Mouse (Mus musculus) liver, adult (tissue): Measurements from ENCODE around the gene Pds5b.
A peak's percentile ranks its signal among the peaks of the same experiment; 100 is the strongest.
"Not testable (repeated sequence)": the region's sequence is repeated elsewhere in the genome, so short reads cannot be mapped to it uniquely, and the experiment has no call there.

ENCODE experiments used
- GATA4 ChIP-seq: IDR thresholded peaks from 2 replicates; pipeline ENCODE4 v1.6.1; 2014; ENCODE audit warnings: mild to moderate bottlenecking, low read length; ENCODE audit not compliant: insufficient replicate concordance

Gene Pds5b

GRCm38 (mm10) chr5:150673153-150673835, at the start of gene Pds5b:
Gene Pds5b, plus strand, starts transcription at chr5:150673739.
- no peak; the same call in 1 of the 2 replicates for TF ChIP-seq GATA4

- no peak for TF ChIP-seq GATA4
Observed at GRCm38 (mm10) chr5:150625528-150625927, 48.0 kb upstream of the Pds5b start.

DNA sequence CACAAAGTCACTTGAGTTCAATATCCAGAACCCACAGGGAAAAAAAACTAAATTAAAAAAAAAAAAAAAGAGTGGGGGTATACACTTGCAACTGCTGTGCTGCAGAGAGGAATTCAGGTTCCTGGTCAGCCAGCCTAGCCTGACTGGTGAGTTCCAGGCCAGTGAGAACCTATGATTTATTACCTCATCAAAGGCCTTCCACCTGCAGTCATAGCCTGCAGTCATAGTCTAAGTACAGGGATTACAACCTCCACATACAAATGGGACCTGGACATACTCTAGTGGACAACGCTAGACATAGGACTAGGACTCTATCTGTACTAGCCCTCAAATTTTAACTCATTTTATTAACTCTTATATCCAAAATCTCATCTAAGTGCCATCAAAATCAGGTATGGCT, 44.3 kb upstream of the Pds5b start:
- no peak for TF ChIP-seq GATA4

DNA sequence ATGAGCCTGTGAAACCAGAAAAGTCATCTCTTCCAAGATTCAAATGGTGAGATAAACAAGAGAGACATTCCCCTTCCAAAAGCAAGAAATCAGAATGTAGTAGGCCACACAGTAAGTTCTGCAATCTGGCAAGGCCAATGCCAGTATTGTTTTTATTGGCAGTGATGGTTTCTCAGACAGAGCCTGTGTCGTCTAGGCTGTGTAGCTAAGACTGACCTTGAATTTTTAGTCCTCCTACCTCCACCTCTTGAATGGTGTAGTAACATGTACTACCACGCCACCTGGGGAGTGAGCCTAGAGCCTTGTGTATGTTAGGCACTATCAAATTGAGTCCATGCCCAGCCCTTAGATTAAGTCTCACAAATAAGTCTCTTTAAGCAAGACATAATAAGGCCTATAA, 43.8 kb upstream of the Pds5b start:
- no peak for TF ChIP-seq GATA4

DNA sequence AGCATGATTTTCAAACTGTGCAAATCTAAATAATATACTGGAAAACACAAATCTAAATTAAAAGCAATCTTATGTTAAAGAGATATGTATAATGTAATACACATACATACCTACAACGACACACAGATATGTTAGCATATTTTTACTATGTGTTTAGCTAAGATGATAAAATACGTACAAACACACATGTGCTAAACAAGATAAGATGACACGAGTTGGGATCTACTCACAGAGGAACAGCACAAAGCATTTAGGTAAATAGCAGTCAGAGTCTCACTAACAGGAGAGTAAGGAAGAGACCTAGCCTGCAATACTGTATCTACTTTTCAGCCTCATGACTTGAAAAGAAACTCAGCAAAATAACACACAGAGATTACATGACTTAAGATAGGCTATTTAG, 32.1 kb upstream of the Pds5b start:
- TF ChIP-seq GATA4, result no peak

GRCm38 (mm10) chr5:150644926-150645325, 28.6 kb upstream of the Pds5b start:
- no peak for TF ChIP-seq GATA4

- no peak for TF ChIP-seq GATA4
Observed at GRCm38 (mm10) chr5:150652578-150652977, 21.0 kb upstream of the Pds5b start.

DNA sequence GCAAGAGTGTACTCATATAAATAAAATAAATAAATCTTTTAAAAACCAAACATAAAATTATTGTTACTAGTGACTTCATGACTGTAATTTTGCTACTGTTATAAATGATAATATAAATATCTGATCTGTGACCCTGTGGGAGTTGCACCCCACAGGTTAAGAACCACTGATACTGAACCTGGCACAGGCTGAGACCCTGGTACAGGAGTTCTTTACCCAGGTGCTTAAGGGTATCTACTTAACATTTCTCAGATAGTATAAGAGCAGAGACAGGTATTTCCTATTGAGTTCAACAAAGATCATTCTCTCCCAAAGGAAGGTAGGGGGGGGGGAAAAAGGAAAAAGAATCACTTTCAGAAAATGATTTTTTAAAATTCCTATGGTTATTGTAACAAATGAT, 19.0 kb upstream of the Pds5b start:
- no peak for TF ChIP-seq GATA4

- no peak for TF ChIP-seq GATA4
Observed at GRCm38 (mm10) chr5:150664794-150665131, 8.8 kb upstream of the Pds5b start.

- peak; percentile 47; the same call in 1 of the 2 replicates for TF ChIP-seq GATA4
Observed at GRCm38 (mm10) chr5:150665132-150665954, 8.2 kb upstream of the Pds5b start.

DNA sequence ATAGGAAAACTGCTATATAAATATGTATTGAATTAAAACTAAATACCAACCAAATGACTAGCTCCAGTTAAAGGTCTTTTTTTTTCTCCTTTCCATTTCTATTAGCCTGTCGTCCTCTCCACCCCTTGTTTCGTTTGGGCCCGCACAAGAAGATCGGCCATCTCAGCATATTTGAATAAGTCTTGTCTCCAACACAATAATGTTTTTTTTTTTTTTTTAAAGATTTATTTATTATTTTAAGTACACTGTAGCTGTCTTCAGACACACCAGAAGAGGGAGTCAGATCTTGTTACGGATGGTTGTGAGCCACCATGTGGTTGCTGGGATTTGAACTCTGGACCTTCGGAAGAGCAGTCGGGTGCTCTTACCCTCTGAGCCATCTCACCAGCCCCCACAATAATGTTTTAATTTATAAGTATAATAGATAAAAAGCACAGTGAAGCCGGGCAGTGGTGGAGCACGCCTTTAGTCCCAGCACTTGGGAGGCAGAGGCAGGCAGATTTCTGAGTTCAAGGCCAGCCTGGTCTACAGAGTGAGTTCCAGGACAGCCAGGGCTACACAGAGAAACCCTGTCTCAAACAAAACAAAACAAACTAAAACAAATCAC, 7.3 kb upstream of the Pds5b start, which contains the start of gene N4bp2l2:
TSS of gene N4bp2l2 (minus strand) at position 51 of the 607 bp plus-strand sequence.
- TF ChIP-seq GATA4, result not testable (repeated sequence)

- no peak for TF ChIP-seq GATA4
Observed at GRCm38 (mm10) chr5:150668731-150669130, 4.8 kb upstream of the Pds5b start.

DNA sequence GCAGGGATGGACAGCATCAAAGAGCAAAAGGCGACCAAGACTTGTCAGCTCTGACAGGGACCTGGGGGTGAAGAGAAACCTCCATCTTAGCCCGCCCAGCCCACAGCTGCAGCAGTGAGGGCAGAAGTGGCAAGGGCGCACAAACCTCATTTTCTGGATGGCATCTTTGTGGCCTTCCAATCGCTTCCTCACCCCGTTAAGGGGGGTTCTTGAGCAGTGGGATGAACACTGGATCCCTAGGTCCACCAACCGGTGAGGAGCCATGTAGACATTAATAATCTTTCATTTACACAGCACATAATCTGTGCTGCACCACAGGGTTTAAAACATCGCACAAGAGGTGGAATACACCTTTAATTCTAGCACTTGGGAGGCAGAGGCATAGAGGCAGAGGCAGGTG, 1.2 kb upstream of the Pds5b start:
- no peak for TF ChIP-seq GATA4

DNA sequence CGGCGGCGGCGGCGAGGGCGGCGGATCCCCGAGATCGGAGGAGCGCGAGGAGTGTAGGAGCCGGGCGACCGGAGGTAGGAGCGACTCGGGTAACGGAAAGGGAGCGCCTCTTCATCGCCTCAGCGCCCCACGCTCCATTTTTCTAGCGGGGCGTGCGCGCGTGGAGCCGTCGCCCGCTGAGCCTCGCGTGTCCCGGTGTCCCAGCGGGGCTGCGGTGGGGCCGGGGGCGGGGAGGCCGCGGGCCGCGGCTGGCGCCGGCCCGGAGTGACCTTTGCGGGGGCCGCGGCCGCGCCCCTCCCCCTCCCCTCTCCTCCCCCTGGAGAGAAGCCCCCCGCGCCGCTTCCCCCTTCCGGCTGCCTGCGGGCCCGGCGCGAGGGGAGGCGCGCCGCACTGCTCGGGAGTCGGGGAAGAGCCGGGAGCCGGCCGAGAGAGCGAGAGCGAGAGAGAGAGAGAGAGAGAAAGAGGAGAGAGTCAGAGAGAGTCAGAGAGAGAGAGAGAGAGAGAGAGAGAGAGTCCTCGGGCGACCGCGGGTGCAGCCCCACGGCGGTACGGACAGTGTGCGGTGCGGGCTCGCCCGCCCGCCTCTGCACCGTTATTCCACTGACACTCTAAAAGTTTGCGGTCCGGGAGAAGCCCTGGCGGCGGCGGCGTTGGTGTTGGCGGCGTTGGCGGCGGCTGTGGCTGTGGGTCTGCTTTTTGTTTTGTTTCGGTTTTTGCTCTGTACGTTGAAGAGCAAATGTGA, 512 bp downstream of the Pds5b start:
- TF ChIP-seq GATA4, result no peak

DNA sequence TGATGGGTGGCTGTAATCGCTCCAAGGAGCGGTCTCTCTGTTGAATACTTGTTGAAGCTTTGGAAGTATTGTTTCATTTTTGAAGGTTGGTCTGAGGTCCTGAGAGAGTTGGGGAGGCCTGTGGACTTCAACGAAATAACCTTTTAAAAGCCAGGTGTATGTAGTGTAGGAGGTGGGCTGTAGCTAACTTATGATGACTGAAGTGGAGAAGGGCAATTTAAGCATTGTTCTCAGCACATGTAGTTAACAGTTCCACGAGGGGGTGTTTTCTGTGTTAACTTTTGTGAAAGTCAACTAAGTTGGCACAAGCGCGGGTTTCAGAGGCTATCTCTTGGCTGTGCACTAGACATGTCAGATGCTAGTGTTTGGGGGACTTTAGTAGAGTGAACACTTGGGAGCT, 1.3 kb downstream of the Pds5b start:
- TF ChIP-seq GATA4, result no peak

DNA sequence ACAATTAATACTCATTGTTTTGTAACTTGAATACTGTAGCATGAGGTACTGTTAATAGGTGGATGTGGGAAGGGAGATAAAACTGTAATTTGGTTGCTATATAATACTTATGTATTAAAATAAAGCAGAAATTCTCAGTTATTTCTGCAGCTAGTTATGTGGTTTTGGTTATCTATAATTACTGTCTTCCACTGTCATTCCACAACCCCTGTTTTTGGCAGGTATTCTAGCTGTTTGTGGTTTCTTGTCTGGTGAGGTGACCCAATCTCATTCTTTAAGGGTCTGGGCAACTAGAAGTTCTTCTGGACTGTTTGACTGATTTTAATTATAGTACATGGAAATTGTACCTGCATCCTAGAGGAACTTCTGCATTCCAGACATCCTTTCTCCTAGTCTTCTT, 17.1 kb downstream of the Pds5b start:
- TF ChIP-seq GATA4, result no peak

DNA sequence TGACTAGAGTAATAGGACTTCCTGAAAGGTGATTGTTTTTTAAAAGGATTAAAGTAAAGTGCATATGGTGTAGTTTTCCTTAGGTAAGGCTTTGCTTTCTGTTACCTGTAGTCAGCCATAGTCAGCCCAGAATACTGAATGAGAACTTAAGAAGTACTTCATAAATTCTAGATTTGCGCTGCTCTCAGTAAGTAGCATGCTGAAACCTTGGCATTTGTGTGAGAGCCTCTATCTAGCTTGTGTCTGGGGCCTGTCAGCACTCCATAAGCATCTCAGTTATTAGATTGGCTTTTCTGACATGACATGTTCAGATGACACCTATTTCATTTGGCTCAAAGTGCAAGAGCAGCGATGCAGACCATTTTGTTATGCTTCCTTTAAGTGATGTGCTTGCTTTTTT, 19.7 kb downstream of the Pds5b start:
- no peak for TF ChIP-seq GATA4
